Mouse (Mus musculus) cerebellum, adult 2 months (tissue): ENCODE measurements around the gene Kat7.

Experiments
- CTCF ChIP-seq: fragments of 200-500 bp; IDR thresholded peaks from 2 replicates; pipeline ENCODE4 v1.5.1; 2011; ENCODE audit warnings: low read depth, mild to moderate bottlenecking, control low read depth, low read length, moderate library complexity, borderline replicate concordance; ENCODE audit not compliant: insufficient read depth
- POLR2A ChIP-seq: fragments of 200-500 bp; IDR thresholded peaks from 2 replicates; pipeline ENCODE4 v1.6.1; 2011; ENCODE audit warnings: low read length, control low read depth, borderline replicate concordance; ENCODE audit not compliant: insufficient read depth

DNA sequence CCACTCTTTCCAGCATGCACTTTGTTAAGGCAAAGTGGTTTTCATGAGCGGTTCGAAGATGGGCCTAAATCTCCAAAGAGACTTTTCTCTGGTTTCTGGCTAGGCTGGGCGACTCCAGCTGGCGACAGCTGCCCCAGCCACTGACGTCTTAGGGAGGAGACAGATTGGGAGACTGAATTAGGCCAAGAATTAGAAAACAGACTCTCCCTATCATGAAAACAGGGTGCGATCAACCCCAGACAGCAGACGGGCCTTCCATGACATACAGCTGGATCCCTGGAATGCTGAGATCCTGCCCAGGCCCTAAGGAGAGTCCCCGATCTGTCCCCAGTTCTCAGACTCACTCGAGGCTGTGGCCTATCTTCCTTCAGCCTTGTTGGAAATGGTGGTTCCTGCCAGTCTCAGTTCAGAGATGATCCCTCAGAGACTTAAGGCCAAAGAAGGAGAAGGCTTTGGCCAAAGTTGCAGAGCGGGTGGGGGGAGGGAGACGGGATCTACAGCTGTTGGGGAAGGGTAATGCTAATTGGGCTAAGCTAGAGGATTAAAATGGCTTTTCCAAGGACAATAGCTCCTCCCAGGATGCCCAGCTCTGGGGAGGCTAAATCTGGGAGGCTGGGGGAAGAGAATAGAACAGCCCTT, 46.1 kb downstream of the Kat7 start:
- TF ChIP-seq POLR2A (no peak), CTCF (no peak)
